Mouse (Mus musculus): ENCODE measurements around the gene Fam53b. TPM values are rescaled to one million over a fixed set of nuclear protein-coding genes. Genes with fewer than 3 reads are reported as not detected.

Fam53b gene
- polyA plus RNA-seq, 1 experiment from 2014 or later, result 17.2 TPM

DNA sequence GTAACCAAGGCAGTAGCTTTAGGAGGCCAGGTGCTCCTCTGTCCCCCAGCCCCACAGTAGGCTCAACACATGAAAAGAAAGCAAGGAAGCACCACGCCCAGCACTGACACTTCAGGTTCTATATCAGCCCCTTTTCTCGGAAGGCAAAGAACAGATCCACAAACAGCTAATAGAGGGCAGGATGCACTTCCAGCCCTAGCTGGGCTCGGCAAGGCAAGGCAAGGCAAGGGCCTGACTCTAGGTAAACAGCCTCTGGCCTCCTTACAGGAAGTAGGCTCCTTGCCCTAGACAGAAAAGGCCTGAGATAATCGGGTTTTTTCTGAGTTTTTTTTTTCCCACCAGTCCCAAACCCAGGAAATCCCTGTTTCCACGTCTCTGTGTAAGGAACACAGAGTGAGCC lies 124.0 kb downstream of the Fam53b start:
- no peak overlapping the region for H3K4me3 ChIP-seq (ENCODE audit: low read depth, low read length)
- no peaks in the 10 kb centered on the region for H3K36me3 ChIP-seq (replicated peaks; ENCODE audit: insufficient read depth, low read length)
- H3K27me3 ChIP-seq (ENCODE audit: insufficient read depth, low read length), result no peaks in the 10 kb centered on the region
- TF ChIP-seq EP300 (IDR thresholded peaks at IDR 0.05; ENCODE audit: low read depth), result no peak
- TF ChIP-seq CTCF (IDR thresholded peaks at IDR 0.05; ENCODE audit: low read depth), result no peak
- no peak overlapping the region for H3K9ac ChIP-seq (replicated peaks)
- peaks cover 27% of the 10 kb centered on the region for H3K4me1 ChIP-seq (ENCODE audit: insufficient read depth)
- no peaks in the 10 kb centered on the region for H3K9me3 ChIP-seq (ENCODE audit: low read length)
- DNase-seq (no peak), ATAC-seq (no peak)
- H3K4me2 ChIP-seq (ENCODE audit: low read depth, low read length), result no peak overlapping the region
- peak overlapping the region; percentile 8; the same call in 1 of the 2 replicates for H3K27ac ChIP-seq (ENCODE audit: low read depth)
- 41% methylated on average over 5 of the region's 5 CpGs for WGBS (ENCODE audit: insufficient replicate concordance)

DNA sequence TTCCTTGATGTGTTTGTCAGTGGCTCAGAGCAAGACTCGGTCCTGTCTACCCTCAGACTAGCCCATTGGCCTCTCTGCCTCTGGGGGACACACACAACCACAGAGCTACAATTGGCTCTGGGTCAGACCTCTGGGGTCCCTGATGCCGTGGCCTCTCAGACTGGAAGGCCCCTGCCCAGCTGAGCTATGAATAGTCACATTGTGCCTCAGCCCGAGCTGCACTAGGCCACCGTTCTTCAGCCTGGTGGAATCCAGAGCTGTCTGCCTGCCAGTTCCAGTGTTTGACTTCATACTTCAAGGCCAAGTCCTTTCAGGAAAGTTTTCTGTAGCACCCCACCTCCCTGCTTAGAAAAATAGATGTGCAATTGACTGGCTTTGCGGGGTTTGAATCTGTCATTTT lies 125.0 kb downstream of the Fam53b start:
- no peak overlapping the region for H3K4me2 ChIP-seq (ENCODE audit: low read depth, low read length)
- DNase-seq, result no peak
- no peak for TF ChIP-seq CTCF (IDR thresholded peaks at IDR 0.05; ENCODE audit: low read depth)
- TF ChIP-seq EP300 (IDR thresholded peaks at IDR 0.05; ENCODE audit: low read depth), result no peak
- peak overlapping the region; percentile 1; the same call in 1 of the 2 replicates for H3K27ac ChIP-seq (ENCODE audit: low read depth)
- H3K4me1 ChIP-seq (ENCODE audit: insufficient read depth), result peaks cover 27% of the 10 kb centered on the region
- H3K9me3 ChIP-seq (ENCODE audit: low read length), result no peaks in the 10 kb centered on the region
- H3K9ac ChIP-seq (replicated peaks), result no peak overlapping the region
- H3K27me3 ChIP-seq (ENCODE audit: insufficient read depth, low read length), result no peaks in the 10 kb centered on the region
- H3K4me3 ChIP-seq (ENCODE audit: low read depth, low read length), result no peak overlapping the region
- 61% methylated on average over 5 of the region's 5 CpGs for WGBS (ENCODE audit: insufficient replicate concordance)
- no peaks in the 10 kb centered on the region for H3K36me3 ChIP-seq (replicated peaks; ENCODE audit: insufficient read depth, low read length)
- ATAC-seq, result no peak

DNA sequence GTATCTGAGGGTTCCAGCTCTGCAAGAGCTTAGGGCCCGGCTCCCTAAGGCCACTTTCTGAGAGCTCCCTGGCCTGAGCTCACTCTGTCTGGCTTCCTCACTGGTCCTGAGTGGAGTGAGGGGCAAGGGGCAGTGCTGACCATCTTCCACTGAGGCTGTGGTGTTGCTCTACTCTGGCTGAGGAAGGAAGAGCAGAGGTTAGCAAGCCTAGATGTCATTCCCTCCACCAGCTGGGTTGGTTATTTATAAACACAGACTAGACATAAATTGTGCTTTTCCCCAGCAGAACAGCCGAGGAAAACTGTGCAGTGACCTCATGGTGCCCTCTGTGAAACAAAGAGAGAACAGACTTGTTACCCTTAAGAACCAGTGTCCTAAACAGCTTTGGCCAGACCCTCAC lies 125.8 kb downstream of the Fam53b start:
- H3K4me1 ChIP-seq (ENCODE audit: insufficient read depth), result peaks cover 27% of the 10 kb centered on the region
- no peak overlapping the region for H3K4me2 ChIP-seq (ENCODE audit: low read depth, low read length)
- 49% methylated on average over 2 of the region's 2 CpGs for WGBS (ENCODE audit: insufficient replicate concordance)
- H3K27me3 ChIP-seq (ENCODE audit: insufficient read depth, low read length), result no peaks in the 10 kb centered on the region
- H3K4me3 ChIP-seq (ENCODE audit: low read depth, low read length), result no peak overlapping the region
- DNase-seq (no peak), ATAC-seq (no peak)
- no peaks in the 10 kb centered on the region for H3K9me3 ChIP-seq (ENCODE audit: low read length)
- peak overlapping the region; percentile 44; the same call in 1 of the 2 replicates for H3K27ac ChIP-seq (ENCODE audit: low read depth)
- peak overlapping the region; percentile 38; the same call in 1 of the 2 replicates for H3K9ac ChIP-seq (replicated peaks)
- H3K36me3 ChIP-seq (replicated peaks; ENCODE audit: insufficient read depth, low read length), result no peaks in the 10 kb centered on the region
- TF ChIP-seq EP300 (IDR thresholded peaks at IDR 0.05; ENCODE audit: low read depth), result no peak
- no peak for TF ChIP-seq CTCF (IDR thresholded peaks at IDR 0.05; ENCODE audit: low read depth)

DNA sequence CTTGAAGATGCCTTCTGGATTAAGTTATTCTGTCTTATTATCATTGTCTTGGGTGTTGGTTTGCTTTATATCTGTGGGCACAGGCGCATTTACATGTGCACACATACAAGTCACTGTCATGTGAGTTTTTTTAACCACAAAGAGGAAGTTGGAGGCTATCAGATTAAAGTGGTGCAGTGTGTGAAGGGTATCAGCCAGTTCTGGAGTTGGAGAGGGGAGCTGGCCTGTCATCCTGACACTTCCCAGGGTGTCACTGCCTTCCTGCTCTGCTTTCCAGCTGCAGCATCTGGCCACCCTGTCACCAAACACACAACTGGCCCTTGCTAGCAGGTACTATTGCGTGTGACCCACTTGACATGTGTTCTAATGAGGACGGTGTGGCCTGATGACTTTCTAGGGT lies 127.2 kb downstream of the Fam53b start:
- Histone ChIP-seq H3K4me2 (ENCODE audit: low read depth, low read length) (no peak overlapping the region), H3K27ac (ENCODE audit: low read depth) (peak overlapping the region; percentile 46; the same call in 1 of the 2 replicates), H3K9ac (replicated peaks) (no peak overlapping the region), H3K27me3 (ENCODE audit: insufficient read depth, low read length) (no peaks in the 10 kb centered on the region), H3K9me3 (ENCODE audit: low read length) (no peaks in the 10 kb centered on the region), H3K4me1 (ENCODE audit: insufficient read depth) (peaks cover 27% of the 10 kb centered on the region), H3K4me3 (ENCODE audit: low read depth, low read length) (no peak overlapping the region), H3K36me3 (replicated peaks; ENCODE audit: insufficient read depth, low read length) (no peaks in the 10 kb centered on the region)
- ATAC-seq, result peak; percentile 67
- 21% methylated on average over 3 of the region's 3 CpGs for WGBS (ENCODE audit: insufficient replicate concordance)
- DNase-seq, result no peak
- TF ChIP-seq EP300 (IDR thresholded peaks at IDR 0.05; ENCODE audit: low read depth), result peak; percentile 46; the same call in 1 of the 2 replicates
- TF ChIP-seq CTCF (IDR thresholded peaks at IDR 0.05; ENCODE audit: low read depth), result no peak

DNA sequence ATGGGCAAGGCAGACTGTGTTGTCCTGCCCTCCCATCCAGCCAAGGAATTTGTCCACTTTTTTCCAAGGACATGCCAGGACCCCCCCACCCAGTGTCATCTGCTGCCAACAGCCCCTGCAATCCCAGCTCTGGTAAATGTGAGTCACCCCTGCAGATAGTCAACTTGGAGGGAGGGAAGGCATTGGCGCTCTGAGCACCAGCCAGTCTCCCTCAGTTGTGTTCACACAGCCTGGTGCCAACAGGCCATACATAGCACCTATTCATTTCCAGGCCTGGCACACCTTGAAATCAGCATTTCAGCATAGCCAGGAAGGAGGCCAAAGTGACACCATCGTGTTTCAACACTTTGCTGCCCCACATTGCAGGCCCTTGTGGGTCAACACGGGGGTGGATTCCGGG lies 129.8 kb downstream of the Fam53b start:
- no peaks in the 10 kb centered on the region for H3K27me3 ChIP-seq (ENCODE audit: insufficient read depth, low read length)
- DNase-seq (no peak), ATAC-seq (no peak)
- WGBS (ENCODE audit: insufficient replicate concordance), result 68% methylated on average over 4 of the region's 4 CpGs
- no peak overlapping the region for H3K27ac ChIP-seq (ENCODE audit: low read depth)
- H3K9me3 ChIP-seq (ENCODE audit: low read length), result no peaks in the 10 kb centered on the region
- no peaks in the 10 kb centered on the region for H3K36me3 ChIP-seq (replicated peaks; ENCODE audit: insufficient read depth, low read length)
- H3K4me3 ChIP-seq (ENCODE audit: low read depth, low read length), result no peak overlapping the region
- H3K4me1 ChIP-seq (ENCODE audit: insufficient read depth), result peaks cover 24% of the 10 kb centered on the region
- no peak overlapping the region for H3K4me2 ChIP-seq (ENCODE audit: low read depth, low read length)
- no peak overlapping the region for H3K9ac ChIP-seq (replicated peaks)
- TF ChIP-seq EP300 (IDR thresholded peaks at IDR 0.05; ENCODE audit: low read depth) (no peak), CTCF (IDR thresholded peaks at IDR 0.05; ENCODE audit: low read depth) (no peak)

DNA sequence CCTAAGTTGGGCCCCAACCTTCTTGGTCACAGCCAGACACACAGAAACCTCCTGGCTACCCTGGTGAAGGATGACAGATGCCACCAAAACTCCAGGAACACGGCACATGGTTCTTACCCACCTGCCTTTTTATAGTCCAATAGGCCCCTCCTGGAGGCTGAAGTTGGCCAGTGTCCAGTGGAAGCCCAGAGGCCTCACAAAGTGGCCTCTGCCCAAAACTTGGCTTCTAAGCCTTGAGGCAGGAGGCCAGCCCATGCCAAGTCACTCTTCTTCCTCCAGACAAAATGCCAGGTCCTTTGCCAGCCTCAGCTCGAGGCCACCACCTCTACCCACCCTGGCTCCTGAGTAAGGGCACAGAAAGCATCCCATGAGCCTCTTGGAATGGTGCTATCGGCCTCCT lies 130.8 kb downstream of the Fam53b start:
- no peak overlapping the region for H3K27ac ChIP-seq (ENCODE audit: low read depth)
- no peak for DNase-seq
- H3K27me3 ChIP-seq (ENCODE audit: insufficient read depth, low read length), result no peaks in the 10 kb centered on the region
- TF ChIP-seq EP300 (IDR thresholded peaks at IDR 0.05; ENCODE audit: low read depth) (no peak), CTCF (IDR thresholded peaks at IDR 0.05; ENCODE audit: low read depth) (no peak)
- peaks cover 20% of the 10 kb centered on the region for H3K4me1 ChIP-seq (ENCODE audit: insufficient read depth)
- no peak overlapping the region for H3K4me2 ChIP-seq (ENCODE audit: low read depth, low read length)
- H3K9ac ChIP-seq (replicated peaks), result no peak overlapping the region
- ATAC-seq, result no peak
- no peaks in the 10 kb centered on the region for H3K36me3 ChIP-seq (replicated peaks; ENCODE audit: insufficient read depth, low read length)
- no peaks in the 10 kb centered on the region for H3K9me3 ChIP-seq (ENCODE audit: low read length)
- 78% methylated on average over 3 of the region's 3 CpGs for WGBS (ENCODE audit: insufficient replicate concordance)
- no peak overlapping the region for H3K4me3 ChIP-seq (ENCODE audit: low read depth, low read length)

DNA sequence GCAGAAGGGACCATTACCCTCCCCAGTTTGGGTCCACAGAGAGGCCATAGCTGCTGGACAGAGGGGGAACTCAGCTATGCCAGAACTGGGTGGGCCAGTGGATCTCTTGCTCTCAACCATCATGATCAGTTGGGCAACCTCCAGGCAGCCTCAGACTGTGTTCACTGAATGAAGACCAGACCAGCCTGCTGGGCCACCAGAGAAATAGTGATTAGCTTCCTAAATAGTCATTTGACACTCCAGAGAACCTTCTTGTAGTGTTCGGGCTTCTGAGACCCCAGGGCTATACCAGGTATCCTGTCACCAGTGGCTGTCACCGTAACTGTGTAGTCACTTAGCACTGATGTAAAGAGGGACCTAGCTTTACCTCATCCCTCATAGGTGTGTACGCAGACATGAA lies 131.3 kb downstream of the Fam53b start:
- Histone ChIP-seq H3K27me3 (ENCODE audit: insufficient read depth, low read length) (no peaks in the 10 kb centered on the region), H3K27ac (ENCODE audit: low read depth) (no peak overlapping the region), H3K4me2 (ENCODE audit: low read depth, low read length) (no peak overlapping the region), H3K9ac (replicated peaks) (no peak overlapping the region), H3K4me3 (ENCODE audit: low read depth, low read length) (no peak overlapping the region), H3K9me3 (ENCODE audit: low read length) (no peaks in the 10 kb centered on the region), H3K4me1 (ENCODE audit: insufficient read depth) (peaks cover 16% of the 10 kb centered on the region), H3K36me3 (replicated peaks; ENCODE audit: insufficient read depth, low read length) (no peaks in the 10 kb centered on the region)
- TF ChIP-seq CTCF (IDR thresholded peaks at IDR 0.05; ENCODE audit: low read depth) (no peak), EP300 (IDR thresholded peaks at IDR 0.05; ENCODE audit: low read depth) (no peak)
- ATAC-seq (no peak), DNase-seq (no peak)
- WGBS (ENCODE audit: insufficient replicate concordance), result 87% methylated on average over 3 of the region's 3 CpGs
